Mouse (Mus musculus) gonadal fat pad, adult 2 months (tissue): ENCODE data around the gene Fa2h. TPM values are rescaled to one million over a fixed set of nuclear protein-coding genes. Genes with fewer than 3 reads are reported as not detected.

ENCODE experiments used
- DNase-seq: peaks from one replicate; pipeline ENCODE4 v3.0.0-alpha.2; 2012; ENCODE audit warnings: low read depth
- polyA plus RNA-seq: library from polyadenylated mRNA; depleted of rRNA; stranded (reverse); fragments of >200 nt; gene quantifications from 2 replicates; pipeline ENCODE4 v1.2.3, GENCODE M21; 2012; rRNA removed

The Fa2h gene
- polyA plus RNA-seq: 11.3 and 12.6 TPM in 2 replicates

DNA sequence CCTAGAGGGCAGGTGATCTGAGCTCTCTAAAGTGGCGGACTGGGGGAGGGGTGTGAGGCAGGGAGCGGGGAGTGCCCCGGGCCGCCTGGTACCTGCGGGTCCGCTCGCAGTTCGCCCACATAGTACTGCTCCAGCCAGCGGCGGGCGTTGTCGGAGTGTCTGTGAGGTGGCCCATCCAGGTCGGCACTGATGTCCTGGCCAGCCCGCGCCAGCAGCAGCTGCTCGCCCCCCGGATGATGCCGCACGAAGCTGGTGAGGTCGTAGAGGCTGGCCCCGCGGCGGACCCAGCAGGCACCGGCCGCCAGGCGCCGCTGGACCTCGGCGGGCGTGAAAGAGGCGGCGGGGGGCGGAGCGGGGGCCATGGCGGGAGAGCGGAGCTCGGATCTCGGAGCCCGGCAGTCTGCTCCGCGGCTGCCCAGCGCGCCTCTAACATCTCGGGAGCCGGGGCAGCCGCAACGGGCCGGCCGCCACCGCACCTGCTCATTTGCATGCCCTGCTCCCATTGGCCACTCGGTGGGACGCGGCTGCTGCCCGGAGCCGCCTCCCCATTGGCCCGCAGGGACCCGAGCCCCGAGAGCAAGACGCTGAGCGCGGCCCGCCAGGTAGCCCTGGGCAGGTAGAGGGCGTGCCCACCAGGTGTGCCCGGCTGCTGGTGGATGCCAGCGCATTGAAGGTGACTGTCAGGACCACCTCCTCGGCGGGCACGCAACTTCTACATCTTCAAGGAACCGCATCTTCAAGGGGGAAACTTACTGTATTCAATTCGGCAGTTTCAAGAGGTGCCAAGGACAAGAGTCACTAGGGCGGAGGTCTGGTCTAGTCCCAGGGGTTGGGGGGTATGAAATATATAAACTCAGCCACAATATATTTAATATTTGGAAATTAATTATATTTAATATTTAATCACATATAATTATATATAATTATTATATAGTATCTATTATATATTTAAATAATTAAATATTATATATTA, at the start of gene Fa2h:
Gene Fa2h, minus strand, starts transcription at position 434 of the 973 bp plus-strand sequence.
- DNase-seq: no peak

DNA sequence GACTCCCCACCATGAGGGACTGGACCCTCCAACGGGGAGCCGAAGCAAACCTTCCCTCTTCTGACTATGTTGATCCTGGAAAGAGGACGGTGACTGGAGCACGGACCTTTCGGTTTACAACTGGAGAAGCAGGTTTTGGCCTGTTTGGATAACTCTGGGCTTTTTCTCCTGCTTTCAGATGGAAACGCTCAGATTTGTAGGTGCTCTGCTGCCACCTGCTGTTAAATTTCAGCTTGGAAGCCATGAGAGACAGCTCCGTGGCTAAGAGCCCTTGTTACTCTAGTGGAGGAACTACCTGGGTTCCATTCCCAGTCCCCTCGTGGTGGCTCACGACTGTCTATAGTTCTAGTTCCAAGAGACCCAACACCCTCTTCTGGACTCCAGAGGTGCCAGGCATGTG, 45.6 kb upstream of the Fa2h start:
- no peak for DNase-seq

DNA sequence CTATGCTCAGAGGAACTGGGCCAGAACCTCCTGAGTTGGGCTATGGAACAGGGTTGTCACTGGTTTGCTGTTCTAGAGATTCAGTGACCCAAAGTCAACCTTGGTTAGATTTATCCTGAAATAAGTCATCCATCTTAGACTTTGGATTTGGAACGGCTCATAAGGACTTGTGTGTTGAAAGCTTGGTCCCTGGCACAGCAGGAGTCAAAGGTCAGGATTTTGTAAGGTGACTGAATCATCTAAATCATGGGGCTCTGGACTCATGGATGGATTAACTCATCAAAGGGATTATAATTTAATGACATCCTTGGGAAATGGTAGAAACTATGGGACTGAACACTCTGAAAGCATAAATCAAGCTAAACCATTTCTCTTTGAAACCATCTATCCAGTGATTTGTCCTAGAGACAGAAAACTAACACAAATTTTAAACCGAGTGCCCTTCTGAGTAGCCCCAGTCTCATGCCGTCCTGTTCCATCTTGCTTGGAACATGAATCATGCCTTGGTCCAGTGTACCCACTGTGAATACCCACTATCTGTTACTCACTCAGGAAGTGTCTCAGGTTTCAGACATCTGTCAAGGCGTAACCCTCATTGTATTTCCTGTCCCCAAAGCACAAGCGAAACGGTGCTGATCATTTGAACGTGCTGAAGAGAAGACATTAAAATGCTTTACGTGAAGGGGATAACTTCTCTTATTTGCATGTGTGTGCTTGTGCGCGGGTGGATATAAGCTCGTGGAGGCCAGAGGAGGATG, 41.6 kb upstream of the Fa2h start:
- DNase-seq: peak; percentile 75

DNA sequence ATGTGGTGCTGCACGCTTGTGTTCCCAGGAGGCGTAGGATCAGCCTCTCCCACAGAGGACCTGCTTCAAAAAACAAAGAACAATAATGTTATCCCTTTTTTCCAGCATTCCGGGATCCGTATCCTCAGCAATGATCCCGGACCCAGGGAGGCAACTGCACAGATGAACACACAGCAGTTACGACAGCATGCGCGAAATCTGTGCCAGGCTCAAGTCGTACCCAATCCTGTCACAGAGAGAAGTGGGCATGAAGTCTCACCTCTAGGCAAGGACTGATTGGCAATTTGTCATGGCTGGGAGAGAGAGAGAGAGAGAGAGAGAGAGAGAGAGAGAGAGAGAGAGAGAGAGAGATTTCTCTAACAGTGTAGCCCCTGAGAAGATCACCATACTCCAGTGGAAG, 31.0 kb upstream of the Fa2h start:
- no peak for DNase-seq

DNA sequence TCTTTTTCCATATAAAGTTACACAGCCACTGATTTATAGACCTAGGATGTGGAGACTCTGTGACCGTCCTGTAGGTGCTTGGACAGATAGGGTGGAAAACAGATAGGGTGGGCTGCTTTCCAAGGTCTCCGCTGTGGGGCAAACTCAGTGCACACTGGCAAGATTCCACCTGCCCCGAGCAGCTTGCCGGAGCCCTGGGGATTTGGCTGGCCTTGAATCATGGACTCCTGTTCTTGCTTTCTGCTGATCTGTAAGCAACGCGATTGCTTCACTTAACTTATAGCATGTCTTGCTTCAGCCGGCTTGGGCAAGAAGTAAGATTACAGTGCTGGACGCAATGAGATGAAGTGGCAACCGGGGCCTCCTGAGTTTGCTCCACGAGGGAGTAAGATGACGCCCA, 30.6 kb upstream of the Fa2h start:
- DNase-seq: no peak

DNA sequence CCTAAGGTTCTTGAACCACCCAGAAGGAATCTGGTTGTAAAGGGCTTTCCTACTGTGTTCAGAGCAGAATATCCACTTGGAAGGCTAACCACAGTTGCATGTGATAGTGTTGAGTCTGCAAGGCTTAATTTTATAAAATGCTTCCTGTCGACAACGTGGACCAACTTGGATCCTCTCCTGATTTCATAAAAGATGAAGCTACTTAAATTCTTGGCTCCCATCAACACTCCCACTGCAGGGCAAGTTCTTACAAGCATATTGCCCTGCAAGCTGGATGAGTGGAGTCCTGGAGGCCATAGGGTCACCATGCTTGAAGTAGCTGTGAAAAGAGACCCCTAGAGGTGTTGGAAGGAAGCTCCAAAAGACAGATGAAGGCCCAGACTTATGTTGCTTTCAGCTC, 29.0 kb upstream of the Fa2h start:
- no peak for DNase-seq

DNA sequence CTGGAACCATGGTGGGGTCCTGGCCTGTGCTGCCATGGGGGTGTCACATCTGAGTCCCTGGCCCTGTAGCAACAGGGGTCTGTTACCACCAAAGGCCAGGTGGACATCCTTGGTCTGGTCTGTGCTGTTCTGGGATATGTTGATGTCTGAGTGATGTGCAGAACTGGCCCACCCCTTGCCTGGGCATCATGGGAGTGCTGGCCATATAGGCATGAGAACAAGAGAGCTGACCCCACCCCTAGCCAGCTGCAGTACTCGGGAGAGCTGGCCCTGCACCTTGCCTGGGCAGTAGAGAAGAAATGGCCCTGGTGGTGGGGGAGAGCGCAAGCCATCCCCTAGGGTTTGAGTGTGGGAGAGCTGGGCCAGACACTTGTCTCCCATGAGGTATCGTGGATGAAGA, 25.5 kb upstream of the Fa2h start:
- no peak for DNase-seq

DNA sequence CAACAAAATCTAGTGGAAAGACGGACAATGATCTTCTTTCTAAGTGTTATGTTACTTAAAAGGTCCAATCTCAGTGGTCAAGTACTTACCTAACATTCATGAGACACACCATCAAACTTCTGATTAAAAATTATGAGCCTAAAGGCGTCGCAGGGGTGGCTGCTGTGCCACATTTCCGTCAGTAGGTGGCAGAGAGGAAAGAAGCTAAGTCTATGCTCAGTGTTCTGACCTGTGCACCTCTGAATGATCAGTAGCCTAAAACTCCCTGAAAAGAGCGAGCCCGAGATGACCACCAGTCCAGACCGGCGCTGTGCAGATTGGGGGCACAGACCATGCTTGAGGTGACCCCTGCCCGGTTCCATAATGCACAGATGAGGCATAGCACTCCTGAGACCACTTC, 25.0 kb upstream of the Fa2h start:
- DNase-seq: no peak

DNA sequence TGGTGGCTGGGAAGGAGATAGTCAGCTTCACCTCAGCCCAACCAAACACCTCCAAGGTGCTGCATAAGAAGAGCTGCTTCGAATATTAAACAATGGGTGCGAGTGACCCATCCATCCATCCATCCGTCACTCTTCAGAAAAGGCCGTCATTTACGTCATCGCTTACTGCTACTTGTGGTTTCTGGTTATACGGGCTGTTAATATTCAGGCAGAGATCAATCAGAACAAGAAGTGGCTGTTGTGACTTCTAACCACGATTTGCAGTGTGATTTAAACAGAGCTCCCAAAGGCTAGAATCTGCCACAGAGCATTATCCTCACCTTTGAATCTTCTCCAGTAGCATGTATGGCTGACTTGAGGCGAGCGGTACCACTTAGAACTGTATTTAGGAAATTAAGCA, 23.6 kb upstream of the Fa2h start:
- DNase-seq: no peak

DNA sequence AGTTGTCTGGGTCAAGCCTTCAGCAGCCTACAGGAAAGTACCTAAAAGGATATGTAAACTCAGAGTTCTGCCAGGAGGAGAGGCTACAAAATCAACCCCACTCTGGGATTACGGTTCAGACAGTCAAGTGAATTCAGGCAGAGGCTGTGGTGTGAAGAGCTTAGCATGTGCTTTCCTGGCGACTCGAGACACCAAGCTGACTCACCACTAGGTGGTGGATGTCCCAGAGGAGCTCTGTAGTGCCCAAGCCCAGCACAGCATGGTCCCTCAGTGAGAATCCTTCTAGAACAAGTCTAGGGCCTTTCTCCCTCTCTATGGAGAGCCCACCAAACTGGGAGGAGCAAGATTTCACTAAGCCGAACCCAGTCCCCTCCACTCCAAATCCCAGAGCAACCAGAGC, 9.8 kb upstream of the Fa2h start:
- DNase-seq: no peak

DNA sequence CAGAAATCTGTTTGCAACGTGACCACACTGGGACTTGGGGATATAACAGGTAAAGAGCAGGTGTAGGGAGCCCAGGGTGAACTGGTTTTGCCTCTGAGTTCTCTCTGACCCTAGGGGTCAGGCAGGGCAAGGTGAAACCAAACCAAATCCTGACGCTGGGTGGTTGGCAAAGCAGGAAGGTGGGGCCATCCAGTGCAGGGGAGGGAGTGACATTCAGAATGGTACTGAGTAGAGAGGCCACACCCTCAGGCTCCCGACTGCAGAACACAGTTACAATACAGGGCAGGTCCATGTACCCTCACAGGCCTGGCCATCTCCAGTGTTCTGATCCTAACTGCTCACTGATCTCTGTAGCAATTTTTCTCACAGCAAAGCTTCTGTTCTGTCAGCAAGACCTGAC, 2.4 kb downstream of the Fa2h start:
- no peak for DNase-seq

DNA sequence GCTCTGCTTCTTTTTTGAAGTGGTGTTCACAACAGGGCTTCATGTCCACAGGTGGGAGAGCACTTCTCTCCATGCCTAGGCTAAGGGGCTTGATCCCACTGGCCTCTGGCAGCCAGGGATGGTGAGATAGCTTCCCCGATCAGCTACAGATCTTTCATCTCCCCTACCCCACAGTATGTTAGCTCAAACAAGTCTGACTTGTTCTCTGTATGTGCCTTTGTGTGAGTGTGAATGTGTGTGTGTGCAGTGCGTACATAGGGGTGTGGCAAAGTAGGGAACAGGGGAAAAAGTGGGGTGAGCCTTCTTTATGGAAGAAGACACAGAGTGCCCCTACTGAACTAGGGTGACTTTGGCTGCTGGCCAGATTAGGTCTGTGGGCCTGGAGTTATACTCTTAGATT, 2.8 kb downstream of the Fa2h start:
- DNase-seq: no peak

DNA sequence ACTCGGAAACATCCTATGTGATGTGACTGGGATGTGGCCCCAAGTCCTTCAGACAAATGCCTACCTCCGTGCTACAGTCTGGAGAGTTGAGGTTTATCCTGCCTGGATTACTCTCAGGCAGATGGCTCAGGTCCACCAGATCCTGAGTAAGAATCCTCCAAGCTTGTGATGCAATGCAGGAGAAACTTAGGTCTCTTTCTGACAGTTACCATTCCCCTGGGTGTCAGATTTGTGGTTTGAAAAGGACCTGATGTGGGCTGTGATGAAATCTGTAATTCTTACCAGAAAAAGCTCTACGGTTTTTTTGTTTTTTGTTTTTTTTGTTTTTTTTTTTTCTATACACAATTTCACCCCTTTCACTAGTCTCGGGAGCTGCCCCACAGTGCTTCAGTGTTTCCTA, 4.0 kb downstream of the Fa2h start:
- DNase-seq: no peak

DNA sequence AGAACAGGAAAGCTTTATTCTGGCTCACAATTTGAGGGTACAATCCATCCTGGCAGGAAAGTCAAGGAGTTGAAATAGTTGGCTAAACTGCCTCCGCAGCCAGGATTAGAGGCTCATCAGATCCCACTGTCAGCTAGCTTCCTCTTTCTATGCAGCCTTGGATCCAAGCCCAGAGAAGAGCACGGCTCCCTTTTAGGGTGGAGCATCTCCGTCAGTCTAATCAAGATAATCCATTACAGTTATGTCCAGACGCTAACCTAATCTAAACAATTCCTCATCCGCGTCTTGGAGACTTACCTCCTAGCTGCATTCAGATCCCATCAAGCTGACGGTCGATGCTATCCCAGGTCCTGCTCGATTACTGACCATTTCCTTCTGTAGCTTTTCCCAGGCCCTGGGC, 7.7 kb downstream of the Fa2h start:
- DNase-seq: no peak

DNA sequence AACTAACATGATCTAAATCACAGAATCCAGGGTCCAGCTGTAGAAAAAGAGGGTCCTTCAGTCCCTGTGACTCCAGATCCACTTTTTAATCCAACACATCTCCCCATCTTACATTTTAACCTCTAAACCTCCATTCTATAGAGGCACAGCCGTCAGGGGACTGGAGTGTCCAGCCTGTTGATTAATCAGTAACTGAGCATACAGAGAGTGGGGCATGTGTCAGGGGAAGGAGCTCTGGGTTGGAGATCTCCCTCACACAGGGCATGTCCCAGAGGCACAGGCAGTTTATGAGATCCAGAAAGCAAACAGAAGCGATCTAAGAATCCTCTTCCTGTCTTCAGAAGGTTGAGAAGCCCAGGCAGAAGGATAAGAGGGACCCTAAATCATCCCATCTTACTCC, 9.0 kb downstream of the Fa2h start:
- DNase-seq: no peak

DNA sequence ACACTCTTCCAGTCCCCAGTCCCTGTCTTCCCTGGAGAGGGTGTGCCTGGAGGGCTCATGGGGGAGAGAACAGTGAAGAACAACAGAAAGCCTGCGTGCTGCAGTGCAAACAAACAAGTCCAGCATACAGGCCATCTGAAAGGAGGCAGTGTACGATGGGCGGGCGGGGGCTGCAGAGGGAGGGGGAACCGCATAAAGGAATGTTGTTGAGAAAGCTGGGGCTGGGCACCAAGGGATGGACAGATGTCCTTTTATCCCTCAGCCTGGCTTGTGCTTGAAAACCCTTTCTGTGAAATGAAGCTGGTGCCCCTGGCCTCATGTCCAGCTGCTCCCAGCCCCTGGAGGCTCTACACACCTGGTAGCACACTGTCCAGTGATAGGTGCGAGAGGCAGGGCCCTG, 18.4 kb downstream of the Fa2h start:
- DNase-seq: no peak

DNA sequence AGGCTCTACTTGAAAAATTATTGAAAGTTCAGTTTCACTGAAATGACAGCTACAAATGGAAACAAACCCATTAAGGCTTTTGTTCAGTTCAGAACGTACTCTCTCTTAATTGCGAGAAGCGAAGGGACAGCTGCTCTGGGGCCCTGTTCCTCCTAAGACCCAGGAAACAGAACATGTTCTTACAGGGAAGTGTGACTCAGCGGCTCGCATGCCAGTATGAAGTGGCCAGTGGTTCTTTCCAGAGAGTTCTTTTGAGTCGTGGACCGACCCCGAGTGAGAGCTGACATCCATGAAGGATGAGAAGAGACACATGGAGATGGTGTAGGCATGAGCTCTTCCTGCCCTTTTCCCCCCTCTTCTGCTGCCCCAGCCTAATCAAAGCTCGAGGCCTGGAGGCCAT, 23.9 kb downstream of the Fa2h start:
- no peak for DNase-seq

DNA sequence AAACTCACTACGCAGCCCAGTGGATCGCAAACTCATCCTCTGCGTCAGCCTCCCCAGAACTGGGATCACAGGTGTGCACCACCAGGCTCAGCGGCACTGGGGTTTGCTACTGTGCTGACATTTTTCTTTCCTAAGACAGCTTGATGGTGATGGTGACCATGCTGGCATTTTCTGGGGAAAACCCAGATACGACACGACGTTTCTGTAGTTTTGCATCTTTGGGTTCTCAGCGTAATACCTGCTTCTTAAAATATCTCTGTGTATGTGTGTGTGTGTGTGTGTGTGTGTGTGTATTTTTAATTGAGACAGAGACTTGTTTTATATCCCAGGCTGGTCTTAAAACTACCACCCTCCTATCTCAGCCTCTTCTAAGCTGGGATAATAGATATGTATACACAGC, 26.3 kb downstream of the Fa2h start:
- DNase-seq: no peak

DNA sequence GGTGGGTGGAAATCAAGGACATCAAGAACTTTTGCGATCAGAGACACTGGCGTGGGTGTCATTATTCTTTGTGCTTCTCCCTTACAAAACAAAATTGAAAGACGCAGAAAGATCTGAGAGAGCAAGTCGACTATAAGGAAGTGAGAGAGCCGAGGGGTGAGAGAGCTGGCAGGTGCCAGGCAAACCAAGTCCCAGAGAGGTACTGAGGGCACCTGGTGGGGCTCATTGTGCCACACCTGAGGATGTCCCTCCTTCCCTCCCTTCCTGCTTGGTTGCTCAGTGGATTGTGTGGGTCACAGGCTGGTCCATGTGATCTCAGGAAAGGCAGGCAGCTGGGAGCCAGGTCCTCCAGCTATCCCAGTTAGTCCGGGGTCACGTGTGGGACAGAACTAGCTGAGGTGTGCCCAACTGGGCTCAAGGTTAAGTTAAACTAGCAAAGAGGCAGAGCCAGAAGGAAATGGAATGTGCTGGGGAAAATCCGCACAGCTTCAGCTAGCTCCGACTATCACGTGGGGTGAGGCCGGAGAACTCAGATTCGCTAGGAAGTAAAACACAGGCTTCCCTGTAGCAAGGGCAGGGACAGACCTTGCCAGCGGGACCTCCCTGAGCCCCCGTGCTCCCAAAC, 26.9 kb downstream of the Fa2h start:
- DNase-seq: peak; percentile 85

DNA sequence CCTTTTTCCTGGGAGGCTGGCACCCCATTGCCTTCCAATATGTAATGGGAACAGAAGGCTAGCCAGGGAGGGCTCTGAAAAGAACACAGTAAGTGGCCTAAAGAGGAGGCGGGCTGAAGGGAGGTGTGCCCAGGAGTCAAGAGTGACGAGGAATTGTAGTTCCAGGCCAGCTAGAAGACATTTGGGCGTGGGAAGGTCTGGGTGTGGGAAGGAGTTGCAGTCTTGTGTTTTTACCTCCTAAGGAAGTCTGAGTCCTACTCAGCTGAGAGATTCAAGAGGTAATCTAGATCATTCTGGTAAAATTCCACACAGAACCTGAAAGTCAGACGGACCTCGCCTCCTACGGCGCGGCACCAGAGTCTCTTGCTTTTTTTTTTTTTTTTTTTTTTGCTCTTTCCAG, 30.1 kb downstream of the Fa2h start:
- no peak for DNase-seq

DNA sequence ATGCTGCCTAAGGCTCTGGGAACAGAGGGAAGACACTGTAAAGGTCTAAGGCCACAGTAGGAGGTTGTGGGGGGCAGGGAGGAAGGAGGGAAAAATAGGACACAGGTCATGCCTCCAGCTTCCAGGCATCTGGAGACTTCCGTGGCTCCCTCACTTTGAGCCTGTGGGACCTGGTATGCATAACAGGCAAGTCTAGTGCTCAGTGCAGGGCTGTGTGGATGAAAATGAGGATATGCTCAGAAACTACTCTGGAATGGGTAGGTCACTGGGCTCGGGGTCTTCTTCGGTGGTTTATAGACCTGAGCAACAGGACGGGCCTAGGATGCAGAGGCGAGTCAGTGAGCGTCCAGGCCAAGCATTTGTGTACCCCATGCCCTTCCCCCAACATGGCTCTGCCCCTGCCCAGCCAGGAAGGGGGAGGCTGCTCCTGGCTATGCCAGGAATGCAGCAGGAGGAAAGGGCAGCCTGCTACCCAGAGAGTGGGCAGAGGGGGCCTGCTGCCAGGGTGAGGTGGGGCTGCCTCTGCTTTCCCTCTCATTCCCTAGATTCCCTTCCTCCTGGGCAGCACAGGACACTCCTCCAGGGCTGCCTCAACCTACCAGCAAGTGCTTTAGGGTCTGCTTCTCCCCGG, 32.9 kb downstream of the Fa2h start:
- no peak for DNase-seq

DNA sequence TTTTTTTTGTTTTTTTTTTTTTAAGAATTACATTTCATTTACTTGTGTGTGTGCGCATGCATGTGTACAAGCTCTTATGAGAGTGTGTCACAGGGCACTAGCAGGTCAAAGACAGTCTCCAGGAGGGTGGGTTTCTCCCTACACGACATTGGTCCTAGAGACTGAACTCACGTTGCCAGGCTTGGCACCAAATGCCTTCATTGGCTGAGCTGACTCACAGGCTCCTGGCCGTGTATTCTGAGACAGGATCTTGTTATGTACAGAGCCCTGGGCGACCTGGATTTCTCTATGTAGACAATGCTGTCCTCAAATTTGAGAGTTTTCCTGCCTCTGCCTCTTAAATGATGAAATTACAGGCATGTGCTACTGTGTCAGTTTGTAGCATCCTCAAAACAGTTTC, 33.7 kb downstream of the Fa2h start:
- DNase-seq: no peak
